Mouse (Mus musculus): ENCODE results near the gene Clasp2. TPM values are rescaled to one million over a fixed set of nuclear protein-coding genes. Genes with fewer than 3 reads are reported as not detected.
"Not testable (repeated sequence)": the region's sequence is repeated elsewhere in the genome, so short reads cannot be mapped to it uniquely, and the experiment has no call there.

Gene Clasp2
- total RNA-seq (2022): 100 to 1,000 TPM; 201 to 222 (median 210) TPM

GRCm38 (mm10) chr9:113741108-113741636, at the start of gene Clasp2:
Gene Clasp2, plus strand, starts transcription at chr9:113741473.
- DNase-seq (ENCODE audit: low spot score in 2 of 2): peak; percentile 61 to 62

- no peak for DNase-seq (ENCODE audit: low spot score in 2 of 2)
These were observed 39.7 kb upstream of the Clasp2 start for GRCm38 (mm10) chr9:113701441-113702160.

- DNase-seq (ENCODE audit: low spot score in 2 of 2): no peak
These were observed 35.2 kb upstream of the Clasp2 start for GRCm38 (mm10) chr9:113706108-113706507.

- no peak for DNase-seq (ENCODE audit: low spot score in 2 of 2)
These were observed 34.4 kb upstream of the Clasp2 start for GRCm38 (mm10) chr9:113706841-113707240.

- peak; percentile 89 to 90 for DNase-seq (ENCODE audit: low spot score in 2 of 2)
These were observed 33.6 kb upstream of the Clasp2 start, which contains the start of gene Pdcd6ip for GRCm38 (mm10) chr9:113707481-113708360. Gene Pdcd6ip, minus strand, starts transcription at chr9:113708259.

- no peak for DNase-seq (ENCODE audit: low spot score in 2 of 2)
These were observed 32.7 kb upstream of the Clasp2 start for GRCm38 (mm10) chr9:113708361-113709280.

- no peak for DNase-seq (ENCODE audit: low spot score in 2 of 2)
These were observed 30.4 kb upstream of the Clasp2 start for GRCm38 (mm10) chr9:113710871-113711270.

GRCm38 (mm10) chr9:113719063-113719462, 22.2 kb upstream of the Clasp2 start:
- DNase-seq (ENCODE audit: low spot score in 2 of 2): no peak

- no peak for DNase-seq (ENCODE audit: low spot score in 2 of 2)
These were observed 16.6 kb upstream of the Clasp2 start for GRCm38 (mm10) chr9:113724646-113725045.

- not testable (repeated sequence) for DNase-seq (ENCODE audit: low spot score in 2 of 2)
These were observed 15.7 kb upstream of the Clasp2 start for GRCm38 (mm10) chr9:113725609-113726008.

GRCm38 (mm10) chr9:113726131-113726530, 15.1 kb upstream of the Clasp2 start:
- DNase-seq (ENCODE audit: low spot score in 2 of 2): no peak

- no peak for DNase-seq (ENCODE audit: low spot score in 2 of 2)
These were observed 14.1 kb upstream of the Clasp2 start for GRCm38 (mm10) chr9:113726991-113727680.

- DNase-seq (ENCODE audit: low spot score in 2 of 2): no peak
These were observed 9.7 kb upstream of the Clasp2 start for GRCm38 (mm10) chr9:113731540-113731939.

GRCm38 (mm10) chr9:113735920-113736319, 5.4 kb upstream of the Clasp2 start:
- DNase-seq (ENCODE audit: low spot score in 2 of 2): no peak

- no peak for DNase-seq (ENCODE audit: low spot score in 2 of 2)
These were observed 3.3 kb upstream of the Clasp2 start for GRCm38 (mm10) chr9:113738021-113738420.

- no peak for DNase-seq (ENCODE audit: low spot score in 2 of 2)
These were observed 2.3 kb upstream of the Clasp2 start for GRCm38 (mm10) chr9:113738941-113739340.

- peak; percentile 14 to 21 for DNase-seq (ENCODE audit: low spot score in 2 of 2)
These were observed 414 bp downstream of the Clasp2 start for GRCm38 (mm10) chr9:113741637-113742137.

GRCm38 (mm10) chr9:113742361-113742794, 1.1 kb downstream of the Clasp2 start:
- peak in 1 of 2 experiments; percentile 15 for DNase-seq (ENCODE audit: low spot score in 2 of 2)

GRCm38 (mm10) chr9:113743291-113743690, 2.0 kb downstream of the Clasp2 start:
- DNase-seq (ENCODE audit: low spot score in 2 of 2): no peak

- no peak for DNase-seq (ENCODE audit: low spot score in 2 of 2)
These were observed 8.1 kb downstream of the Clasp2 start for GRCm38 (mm10) chr9:113749356-113749755.
